Mouse (Mus musculus): ENCODE results near the gene 4931409K22Rik.

GRCm38 (mm10) chr5:24535731-24536130 lies 20.9 kb downstream of the 4931409K22Rik start:
- TF ChIP-seq GATA1 (IDR thresholded peaks at IDR 0.05; ENCODE audit: borderline replicate concordance, low read length): no peak
- no peak for TF ChIP-seq FLI1 (IDR thresholded peaks at IDR 0.05; ENCODE audit: low read length)

Measured in megakaryocyte, embryonic 14.5 days (primary cell).